Mouse (Mus musculus): ENCODE results near the gene Celsr1.

DNA sequence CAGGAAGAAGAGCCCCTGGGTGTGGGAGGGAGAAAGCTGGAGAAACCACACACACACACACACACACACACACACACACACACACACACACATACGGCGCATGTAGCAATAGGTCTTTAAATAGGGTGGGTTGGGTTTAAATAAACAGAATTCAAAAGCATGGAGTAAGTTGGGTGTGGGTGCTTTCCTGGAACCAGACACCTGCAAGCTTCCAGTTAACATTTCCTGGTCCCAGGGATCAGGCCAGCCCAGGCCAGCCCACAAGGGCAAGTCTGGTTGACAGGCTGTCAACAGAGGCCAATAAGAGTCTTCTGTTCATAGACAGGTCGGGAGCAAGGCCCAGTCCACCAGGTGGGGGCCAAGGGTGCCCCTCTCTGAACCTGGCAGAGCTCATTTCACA lies 2.3 kb upstream of the Celsr1 start:
- no peak for TF ChIP-seq CTCF (IDR thresholded peaks at IDR 0.05; ENCODE audit: borderline replicate concordance, control insufficient read depth, extremely low read depth, insufficient read depth, low read length, poor library complexity)
- no peak for TF ChIP-seq POLR2A (IDR thresholded peaks at IDR 0.05; ENCODE audit: control insufficient read depth, extremely low read depth, insufficient read depth, low read length, poor library complexity)
